Mouse (Mus musculus): Measurements from ENCODE around the gene 9130023H24Rik.

Gene 9130023H24Rik

GRCm38 (mm10) chr7:128201607-128202006 is 36.2 kb downstream of the 9130023H24Rik start:
- 90% methylated on average over 9 of the region's 9 CpGs for WGBS
